Comparison of ENCODE assay signal across 8 mouse cellular contexts in the genomic region with DNA sequence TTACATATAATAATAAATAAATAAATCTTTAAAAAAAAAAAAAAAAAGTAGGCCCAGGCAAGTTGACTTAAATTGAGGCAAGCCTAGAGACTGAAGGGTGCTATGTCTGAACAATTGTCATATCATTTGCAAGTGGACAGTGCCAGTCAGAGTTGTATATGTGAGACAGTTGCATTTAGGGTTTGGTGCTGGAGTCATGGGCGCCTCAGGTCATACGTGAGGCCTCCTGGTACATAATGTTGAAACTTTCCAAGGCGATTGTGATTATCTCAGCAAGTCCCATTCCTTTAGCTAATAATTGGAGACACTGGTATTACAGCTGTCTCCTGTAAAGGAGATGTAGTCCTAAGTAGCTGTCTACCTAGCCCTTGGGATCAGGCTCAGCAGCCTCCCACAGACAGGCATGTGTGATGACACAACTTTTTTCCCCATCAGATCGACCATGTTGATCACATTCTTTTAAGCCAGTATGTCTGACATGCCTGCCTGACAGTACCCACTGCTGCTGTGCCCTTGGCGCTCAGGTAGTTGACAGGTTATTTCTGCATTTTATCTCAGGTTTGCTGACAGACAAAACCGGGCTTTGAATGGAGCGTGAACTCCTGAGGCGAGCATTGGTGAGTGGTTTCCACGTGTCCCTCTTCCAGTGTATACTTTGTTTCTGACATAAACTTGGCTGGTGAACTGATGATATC. TPM values are rescaled to one million over a fixed set of nuclear protein-coding genes. Genes with fewer than 3 reads are reported as not detected.
DNase-seq lines count a peak whose midpoint lies in the region; ATAC-seq and TF ChIP-seq lines count a peak whose summit lies in the region.

No protein-coding gene starts in this region.

- peak overlapping the region; percentile 84 for H3K4me3 ChIP-seq in lung, embryonic 14.5 days (ENCODE audit: low read depth, low read length)
- peak overlapping the region; percentile 82 for H3K4me3 ChIP-seq in embryonic facial prominence, embryonic 15.5 days (replicated peaks)
- peak overlapping the region; percentile 83 for H3K4me3 ChIP-seq in limb, embryonic 13.5 days
- H3K4me3 ChIP-seq in small intestine, adult 2 months (ENCODE audit: low read depth, low read length), result peak overlapping the region; percentile 25; the same call in 1 of the 2 replicates

- TF ChIP-seq POLR2A in small intestine, adult 2 months (IDR thresholded peaks at IDR 0.05; ENCODE audit: low read depth, low read length), result no peak; the same call in 1 of the 2 replicates

- peak; percentile 26 for DNase-seq in lung, embryonic 14.5 days
- DNase-seq in lung, postnatal 4 days, result no peak
- DNase-seq in T-cell, adult 2 months (ENCODE audit: low spot score), result no peak
- no peak for DNase-seq in thymus, postnatal 10 days (ENCODE audit: low spot score in 2 of 2)

- no peaks in the 10 kb centered on the region for H3K27me3 ChIP-seq in lung, embryonic 14.5 days (ENCODE audit: insufficient read depth, low read length)
- H3K27me3 ChIP-seq in embryonic facial prominence, embryonic 15.5 days, result no peaks in the 10 kb centered on the region
- H3K27me3 ChIP-seq in limb, embryonic 13.5 days, result no peaks in the 10 kb centered on the region
- H3K27me3 ChIP-seq in small intestine, adult 2 months (ENCODE audit: control insufficient read depth, insufficient read depth, low read length), result no peaks in the 10 kb centered on the region

- no peaks in the 10 kb centered on the region for H3K9me3 ChIP-seq in lung, embryonic 14.5 days (ENCODE audit: low read depth, low read length)
- no peaks in the 10 kb centered on the region for H3K9me3 ChIP-seq in embryonic facial prominence, embryonic 15.5 days (replicated peaks)
- no peaks in the 10 kb centered on the region for H3K9me3 ChIP-seq in limb, embryonic 13.5 days

- H3K27ac ChIP-seq in lung, embryonic 14.5 days (ENCODE audit: low read depth), result peak overlapping the region; percentile 96
- H3K27ac ChIP-seq in embryonic facial prominence, embryonic 15.5 days (replicated peaks), result peak overlapping the region; percentile 29
- peak overlapping the region; percentile 29; the same call in 1 of the 2 replicates for H3K27ac ChIP-seq in limb, embryonic 13.5 days
- H3K27ac ChIP-seq in small intestine, adult 2 months (ENCODE audit: insufficient read depth, low read depth, low read length), result no peak overlapping the region

- ATAC-seq in lung, embryonic 14.5 days (ENCODE audit: insufficient read depth), result no peak
- ATAC-seq in embryonic facial prominence, embryonic 15.5 days (ENCODE audit: insufficient number of reproducible peaks, low FRiP score, low TSS enrichment, low read depth), result no peak
- ATAC-seq in limb, embryonic 13.5 days (ENCODE audit: low FRiP score, low read depth), result no peak
- ATAC-seq in cerebellum, adult (ENCODE audit: insufficient number of reproducible peaks, low FRiP score, low TSS enrichment), result no peak

- H3K4me1 ChIP-seq in lung, embryonic 14.5 days (ENCODE audit: insufficient read depth), result 0 out of 2 replicates have a peak, but pooled peaks cover 4% of the 10 kb centered on the region
- peaks cover 37% of the 10 kb centered on the region for H3K4me1 ChIP-seq in embryonic facial prominence, embryonic 15.5 days
- peaks cover 32% of the 10 kb centered on the region for H3K4me1 ChIP-seq in limb, embryonic 13.5 days
- H3K4me1 ChIP-seq in small intestine, adult 2 months (ENCODE audit: control insufficient read depth, insufficient read depth, insufficient read length, low read length), result peaks cover 20% of the 10 kb centered on the region

- H3K4me2 ChIP-seq in lung, embryonic 14.5 days, result peak overlapping the region; percentile 83
- H3K4me2 ChIP-seq in embryonic facial prominence, embryonic 15.5 days (replicated peaks), result peak overlapping the region; percentile 71
- peak overlapping the region; percentile 84 for H3K4me2 ChIP-seq in limb, embryonic 13.5 days (replicated peaks)

- H3K9ac ChIP-seq in lung, embryonic 14.5 days, result peak overlapping the region; percentile 96
- peak overlapping the region; percentile 18; the same call in 1 of the 2 replicates for H3K9ac ChIP-seq in embryonic facial prominence, embryonic 15.5 days
- peak overlapping the region; percentile 98 for H3K9ac ChIP-seq in limb, embryonic 13.5 days

- TF ChIP-seq CTCF in lung, embryonic 14.5 days (IDR thresholded peaks at IDR 0.05; ENCODE audit: low read depth), result no peak
- TF ChIP-seq CTCF in small intestine, adult 2 months (IDR thresholded peaks at IDR 0.05; ENCODE audit: extremely low read depth, insufficient read length, insufficient replicate concordance, low read depth, low read length), result no peak

- H3K36me3 ChIP-seq in lung, embryonic 14.5 days (ENCODE audit: insufficient read depth), result peaks cover 33% of the 10 kb centered on the region
- H3K36me3 ChIP-seq in embryonic facial prominence, embryonic 15.5 days, result peaks cover 23% of the 10 kb centered on the region
- H3K36me3 ChIP-seq in limb, embryonic 13.5 days, result peaks cover 29% of the 10 kb centered on the region
- peaks cover 19% of the 10 kb centered on the region for H3K36me3 ChIP-seq in small intestine, adult 2 months (ENCODE audit: control insufficient read depth, insufficient read depth, low read length)

- 18% methylated on average over 9 of the region's 9 CpGs for WGBS in lung, embryonic 14.5 days
- WGBS in embryonic facial prominence, embryonic 15.5 days, result 22% methylated on average over 9 of the region's 9 CpGs
- 24% methylated on average over 9 of the region's 9 CpGs for WGBS in limb, embryonic 13.5 days
- 17% methylated on average over 9 of the region's 9 CpGs for WGBS in small intestine, adult 2 months

RNA-seq across cellular contexts. Expression of gene Znfx1, which starts 1.9 kb away (rescaled TPM):
- 7.0 and 8.9 TPM in 2 replicates for polyA plus RNA-seq in lung, embryonic 14.5 days (2014; fragmentation: Nextera tagmentation; extraction: Ambion mirVana)
- polyA plus RNA-seq in embryonic facial prominence, embryonic 15.5 days (2015; fragmentation: Nextera tagmentation; extraction: Ambion mirVana), result 8.8 and 9.5 TPM in 2 replicates
- 6.0 and 7.9 TPM in 2 replicates for polyA plus RNA-seq in limb, embryonic 13.5 days (2015; fragmentation: Nextera tagmentation; extraction: Ambion mirVana)
- 21.0 and 56.0 TPM in 2 replicates for polyA plus RNA-seq in small intestine, adult 2 months (2012; rRNA removed)

RNA-seq across cellular contexts. Expression of gene Ddx27, which starts 49.8 kb away (rescaled TPM):
- 46.3 and 52.6 TPM in 2 replicates for polyA plus RNA-seq in lung, embryonic 14.5 days (2014; fragmentation: Nextera tagmentation; extraction: Ambion mirVana)
- 44.3 and 47.6 TPM in 2 replicates for polyA plus RNA-seq in embryonic facial prominence, embryonic 15.5 days (2015; fragmentation: Nextera tagmentation; extraction: Ambion mirVana)
- polyA plus RNA-seq in limb, embryonic 13.5 days (2015; fragmentation: Nextera tagmentation; extraction: Ambion mirVana), result 54.3 and 54.6 TPM in 2 replicates
- 6.4 and 14.7 TPM in 2 replicates for polyA plus RNA-seq in small intestine, adult 2 months (2012; rRNA removed)

Comparison
In these comparisons a context has a peak if more than half of its experiments do, and no peak if none do; other contexts are left out.
1. H3K4me3 ChIP-seq: peak in every context shown above with its lines; median percentile 84 in lung, embryonic 14.5 days; 83 in limb, embryonic 13.5 days; 82 in embryonic facial prominence, embryonic 15.5 days; 25 in small intestine, adult 2 months.
2. H3K9ac ChIP-seq: peak in every context shown above with its lines; median percentile 98 in limb, embryonic 13.5 days; 96 in lung, embryonic 14.5 days; 18 in embryonic facial prominence, embryonic 15.5 days.